Mouse (Mus musculus): ENCODE measurements around the gene Cfap36. TPM values are rescaled to one million over a fixed set of nuclear protein-coding genes. Genes with fewer than 3 reads are reported as not detected.
A peak's percentile ranks its signal among the peaks of the same experiment; 100 is the strongest.

Cfap36 gene
- polyA plus RNA-seq, 1 experiment from 2014 or later, result 64.1 TPM

GRCm38 (mm10) chr11:29173125-29173631 is 74.0 kb downstream of the Cfap36 start:
- Histone ChIP-seq H3K9me3 (replicated peaks) (no peaks in the 10 kb centered on the region), H3K4me3 (peak overlapping the region; percentile 93), H3K4me1 (peaks cover 35% of the 10 kb centered on the region), H3K27ac (replicated peaks) (peak overlapping the region; percentile 99), H3K36me3 (no peaks in the 10 kb centered on the region), H3K27me3 (ENCODE audit: low read depth, poor library complexity, severe bottlenecking) (no peaks in the 10 kb centered on the region)
- DNase-seq (ENCODE audit: low spot score), result peak; percentile 68
- under 1% methylated on average over 38 of the region's 38 CpGs for whole genome bisulfite sequencing

- Histone ChIP-seq H3K27ac (replicated peaks) (peak within 1 kb of the TSS; percentile 99), H3K4me3 (peak within 1 kb of the TSS; percentile 93), H3K4me1 (peaks cover 35% of the 10 kb centered on the region), H3K36me3 (no peaks in the 10 kb centered on the region), H3K27me3 (ENCODE audit: low read depth, poor library complexity, severe bottlenecking) (no peaks in the 10 kb centered on the region), H3K9me3 (replicated peaks) (no peaks in the 10 kb centered on the region)
- under 1% methylated on average over 50 of the region's 50 CpGs for WGBS
- DNase-seq (ENCODE audit: low spot score), result peak; percentile 97
Measured at GRCm38 (mm10) chr11:29172563-29173124, 74.6 kb downstream of the Cfap36 start, which contains the start of gene Ppp4r3b. Gene Ppp4r3b (plus strand): TSS chr11:29172890.

- Histone ChIP-seq H3K36me3 (no peaks in the 10 kb centered on the region), H3K4me3 (peak overlapping the region; percentile 93), H3K4me1 (peaks cover 35% of the 10 kb centered on the region), H3K9me3 (replicated peaks) (no peaks in the 10 kb centered on the region), H3K27me3 (ENCODE audit: low read depth, poor library complexity, severe bottlenecking) (no peaks in the 10 kb centered on the region), H3K27ac (replicated peaks) (peak overlapping the region; percentile 99)
- WGBS, result under 1% methylated on average over 34 of the region's 34 CpGs
- DNase-seq (ENCODE audit: low spot score), result peak; percentile 41
Measured at GRCm38 (mm10) chr11:29171959-29172391, 75.2 kb downstream of the Cfap36 start.

Other genes starting within 250 kb of the Cfap36 start
- gene Pnpt1, start 116.7 kb downstream of the Cfap36 start, polyA plus RNA-seq (2016; fragmentation: Nextera tagmentation; extraction: Ambion mirVana), result 37.3 and 42.3 TPM in 2 replicates
- gene Ppp4r3b, start 74.5 kb downstream of the Cfap36 start, polyA plus RNA-seq (2016; fragmentation: Nextera tagmentation; extraction: Ambion mirVana), result 103 and 108 TPM in 2 replicates
- 35.9 and 43.2 TPM in 2 replicates for gene Ccdc88a, start 126.2 kb upstream of the Cfap36 start, polyA plus RNA-seq (2016; fragmentation: Nextera tagmentation; extraction: Ambion mirVana)

All from midbrain, embryonic 10.5 days (tissue).